37 mouse cellular contexts compared by ENCODE assay signal in the genomic region with DNA sequence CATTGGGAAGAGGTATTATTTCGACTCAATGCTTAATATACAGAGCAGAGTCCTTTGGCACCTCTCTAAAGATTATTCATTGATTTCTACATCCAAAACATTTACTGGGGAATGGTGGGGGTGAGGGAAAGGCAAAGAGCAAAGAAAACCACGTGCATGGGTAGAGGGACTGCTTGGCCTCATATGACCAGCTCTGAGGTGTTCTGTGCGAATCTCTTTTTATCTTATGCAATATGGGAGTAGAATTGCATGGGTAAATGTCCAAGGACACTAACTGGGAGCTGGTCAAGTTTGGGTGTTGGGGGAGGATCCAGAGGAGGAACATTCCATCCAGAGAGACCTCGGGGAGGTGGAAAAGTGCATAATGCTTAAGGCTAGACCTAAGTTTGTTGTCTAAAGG. TPM values are rescaled to one million over a fixed set of nuclear protein-coding genes. Genes with fewer than 3 reads are reported as not detected.
"Had no signal": no experiment of that assay in that cellular context is flagged by ENCODE, and none has a peak within 500 bp of the region (broad histone marks: within the 10 kb centered on the region; RNA-seq: fewer than 3 reads in every experiment).

No protein-coding gene starts in this region.

- ATAC-seq: hindbrain, embryonic 16.5 days; inflammation-experienced regulatory T-cells, adult 6 months; intestine, embryonic 15.5 days; intestine, postnatal 0 days had no signal

- H3K4me3 ChIP-seq: gastrocnemius, adult 2 months; heart, embryonic 10.5 days; heart, embryonic 12.5 days; hindbrain, embryonic 10.5 days; hindbrain, embryonic 12.5 days; intestine, embryonic 15.5 days; layer of hippocampus, adult 2 months; left cerebral cortex, adult 2 months; limb, embryonic 10.5 days; limb, embryonic 12.5 days had no signal

- H3K4me2 ChIP-seq: heart, embryonic 12.5 days; hindbrain, embryonic 12.5 days; hindbrain, embryonic 14.5 days; intestine, embryonic 15.5 days; limb, embryonic 12.5 days had no signal

- DNase-seq: gastrocnemius, adult 2 months; gastrocnemius, postnatal 10 days; gastrocnemius, postnatal 25 days; heart, postnatal 10 days; heart, postnatal 4 days; kidney, adult 18-20 months; kidney, adult 8-10 months; kidney, postnatal 10 days; kidney, postnatal 25 days; kidney, postnatal 4 days had no signal

- H3K27me3 ChIP-seq: heart, embryonic 12.5 days; hindbrain, embryonic 12.5 days; intestine, embryonic 15.5 days; limb, embryonic 12.5 days had no signal

- H3K9ac ChIP-seq: heart, embryonic 12.5 days; hindbrain, embryonic 12.5 days; hindbrain, embryonic 14.5 days; intestine, embryonic 15.5 days; limb, embryonic 12.5 days had no signal

- H3K27ac ChIP-seq: gastrocnemius, adult 2 months; heart, embryonic 10.5 days; hindbrain, embryonic 10.5 days; hindbrain, embryonic 12.5 days; hindbrain, embryonic 14.5 days; intestine, embryonic 15.5 days; layer of hippocampus, adult 2 months; left cerebral cortex, adult 2 months; limb, embryonic 10.5 days; limb, embryonic 12.5 days had no signal

- H3K9me3 ChIP-seq: heart, embryonic 10.5 days; heart, embryonic 12.5 days; hindbrain, embryonic 10.5 days; hindbrain, embryonic 12.5 days; intestine, embryonic 15.5 days; limb, embryonic 10.5 days; limb, embryonic 12.5 days had no signal

- H3K4me1 ChIP-seq: hindbrain, embryonic 10.5 days; hindbrain, embryonic 12.5 days; intestine, embryonic 15.5 days; limb, embryonic 10.5 days; limb, embryonic 12.5 days had no signal

- H3K36me3 ChIP-seq: heart, embryonic 10.5 days; heart, embryonic 12.5 days; hindbrain, embryonic 10.5 days; hindbrain, embryonic 12.5 days; intestine, embryonic 15.5 days; limb, embryonic 10.5 days; limb, embryonic 12.5 days had no signal

RNA-seq across cellular contexts. Expression of gene Mat1a, which starts 8.1 kb away (rescaled TPM):
- total RNA-seq: gastrocnemius, adult 2 months; gastrocnemius, postnatal 25 days; granulocyte monocyte progenitor cell, adult 5-6 weeks; heart, postnatal 10 days; heart, postnatal 25 days; layer of hippocampus, adult 2 months; layer of hippocampus, postnatal 10 days; layer of hippocampus, postnatal 25 days; left cerebral cortex, adult 2 months; left cerebral cortex, postnatal 14 days; left cerebral cortex, postnatal 36 days had no signal
- polyA plus RNA-seq: hindbrain, embryonic 10.5 days; hindbrain, embryonic 12.5 days; hindbrain, embryonic 14.5 days; hindbrain, embryonic 16.5 days; inflammation-experienced regulatory T-cells, adult 6 months; kidney, embryonic 14.5 days; limb, embryonic 10.5 days; limb, embryonic 12.5 days; limb, embryonic 14.5 days had no signal

RNA-seq across cellular contexts. Expression of gene Sftpa1, which starts 18.6 kb away (rescaled TPM):
- total RNA-seq: gastrocnemius, adult 2 months; gastrocnemius, postnatal 10 days; gastrocnemius, postnatal 25 days; granulocyte monocyte progenitor cell, adult 5-6 weeks; heart, postnatal 4 days; layer of hippocampus, adult 2 months; layer of hippocampus, postnatal 10 days; layer of hippocampus, postnatal 25 days; left cerebral cortex, adult 2 months; left cerebral cortex, postnatal 14 days; left cerebral cortex, postnatal 36 days had no signal
- polyA plus RNA-seq: frontal cortex, adult 2 months; hindbrain, embryonic 10.5 days; hindbrain, embryonic 12.5 days; hindbrain, embryonic 14.5 days; hindbrain, embryonic 16.5 days; inflammation-experienced regulatory T-cells, adult 6 months; kidney, embryonic 14.5 days; limb, embryonic 10.5 days; limb, embryonic 12.5 days; limb, embryonic 14.5 days had no signal

RNA-seq across cellular contexts. Expression of gene Mbl1, which starts 38.3 kb away (rescaled TPM):
- total RNA-seq: gastrocnemius, adult 2 months; gastrocnemius, postnatal 25 days; granulocyte monocyte progenitor cell, adult 5-6 weeks; heart, adult 8-10 months; heart, postnatal 10 days; heart, postnatal 25 days; heart, postnatal 4 days; layer of hippocampus, adult 2 months; layer of hippocampus, postnatal 10 days; layer of hippocampus, postnatal 25 days; left cerebral cortex, adult 2 months; left cerebral cortex, postnatal 14 days; left cerebral cortex, postnatal 36 days had no signal
- polyA plus RNA-seq: frontal cortex, adult 2 months; heart, embryonic 14.5 days; heart, embryonic 16.5 days; hindbrain, embryonic 10.5 days; hindbrain, embryonic 12.5 days; hindbrain, embryonic 14.5 days; hindbrain, embryonic 16.5 days; inflammation-experienced regulatory T-cells, adult 6 months; intestine, postnatal 0 days; kidney, embryonic 14.5 days; limb, embryonic 10.5 days; limb, embryonic 12.5 days; limb, embryonic 14.5 days had no signal

RNA-seq across cellular contexts. Expression of gene Dydc1, which starts 40.2 kb away (rescaled TPM):
- total RNA-seq: gastrocnemius, adult 2 months; gastrocnemius, postnatal 10 days; gastrocnemius, postnatal 25 days; gastrocnemius, postnatal 4 days; granulocyte monocyte progenitor cell, adult 5-6 weeks; heart, adult 8-10 months; heart, postnatal 10 days; heart, postnatal 25 days; heart, postnatal 4 days; layer of hippocampus, adult 2 months; layer of hippocampus, postnatal 10 days; layer of hippocampus, postnatal 25 days; left cerebral cortex, adult 2 months; left cerebral cortex, postnatal 14 days; left cerebral cortex, postnatal 36 days had no signal
- polyA plus RNA-seq: frontal cortex, adult 2 months; heart, embryonic 10.5 days; heart, embryonic 12.5 days; heart, embryonic 14.5 days; heart, embryonic 16.5 days; hindbrain, embryonic 10.5 days; hindbrain, embryonic 14.5 days; inflammation-experienced regulatory T-cells, adult 6 months; intestine, embryonic 15.5 days; intestine, postnatal 0 days; kidney, embryonic 14.5 days; kidney, embryonic 16.5 days; limb, embryonic 10.5 days; limb, embryonic 12.5 days; limb, embryonic 14.5 days had no signal

RNA-seq across cellular contexts. Expression of gene Dydc2, which starts 43.9 kb away (rescaled TPM):
- total RNA-seq: gastrocnemius, adult 2 months; gastrocnemius, postnatal 10 days; gastrocnemius, postnatal 25 days; gastrocnemius, postnatal 4 days; granulocyte monocyte progenitor cell, adult 5-6 weeks; heart, adult 8-10 months; heart, postnatal 10 days; heart, postnatal 25 days; heart, postnatal 4 days; left cerebral cortex, postnatal 14 days had no signal
- polyA plus RNA-seq: inflammation-experienced regulatory T-cells, adult 6 months; intestine, embryonic 15.5 days; intestine, postnatal 0 days; kidney, embryonic 14.5 days; kidney, embryonic 16.5 days; limb, embryonic 10.5 days; limb, embryonic 12.5 days; limb, embryonic 14.5 days had no signal
